Mouse (Mus musculus) megakaryocyte, embryonic 14.5 days (primary cell): Measurements from ENCODE around the gene Ehbp1.

Experiments
- FLI1 ChIP-seq: IDR thresholded peaks from 2 replicates; pipeline ENCODE4 v1.6.1; 2012; ENCODE audit warnings: low read length, inconsistent platforms, mixed read lengths
- GATA1 ChIP-seq: IDR thresholded peaks from 3 replicates; pipeline ENCODE4 v1.6.1; 2012; ENCODE audit warnings: mixed read lengths, low read length, inconsistent platforms, borderline replicate concordance

GRCm38 (mm10) chr11:22001321-22002061 lies 340.6 kb downstream of the Ehbp1 start:
- TF ChIP-seq GATA1 (no peak), FLI1 (no peak)
